Mouse (Mus musculus): ENCODE measurements at regions not wholly inside any gene's neighbourhood (a gene's known extent, or its start where the extent isn't known, plus 50 kb on each side); places are given as distances from the start of the nearest gene placed in this dataset.
"Not testable (repeated sequence)": the region's sequence is repeated elsewhere in the genome, so short reads cannot be mapped to it uniquely, and the experiment has no call there.

GRCm38 (mm10) chr9:25655767-25656513, 174.6 kb downstream of the Eepd1 start:
- peak; percentile 66 for DNase-seq (ENCODE audit: low read depth, low spot score)

GRCm38 (mm10) chr9:25656534-25656933, 175.2 kb downstream of the Eepd1 start:
- no peak for DNase-seq (ENCODE audit: low read depth, low spot score)

GRCm38 (mm10) chr9:25683635-25684333, 202.4 kb downstream of the Eepd1 start:
- DNase-seq (ENCODE audit: low read depth, low spot score) = no peak

- DNase-seq (ENCODE audit: low read depth, low spot score) = peak; percentile 40
Measured at GRCm38 (mm10) chr9:25693632-25694031, 212.3 kb downstream of the Eepd1 start.

- DNase-seq (ENCODE audit: low read depth, low spot score) = no peak
Measured at GRCm38 (mm10) chr9:25695018-25695417, 213.7 kb downstream of the Eepd1 start.

- no peak for DNase-seq (ENCODE audit: low read depth, low spot score)
Measured at GRCm38 (mm10) chr9:25713636-25714035, 232.3 kb downstream of the Eepd1 start.

GRCm38 (mm10) chr9:25744162-25744561, 262.8 kb downstream of the Eepd1 start:
- no peak for DNase-seq (ENCODE audit: low read depth, low spot score)

GRCm38 (mm10) chr9:25751138-25751537, 269.8 kb downstream of the Eepd1 start:
- no peak for DNase-seq (ENCODE audit: low read depth, low spot score)

GRCm38 (mm10) chr9:25773899-25774298, 292.6 kb downstream of the Eepd1 start:
- DNase-seq (ENCODE audit: low read depth, low spot score) = no peak

- no peak for DNase-seq (ENCODE audit: low read depth, low spot score)
Measured at GRCm38 (mm10) chr9:25782631-25783030, 301.3 kb downstream of the Eepd1 start.

GRCm38 (mm10) chr9:25795142-25795910, 314.0 kb downstream of the Eepd1 start:
- no peak for DNase-seq (ENCODE audit: low read depth, low spot score)

- no peak for DNase-seq (ENCODE audit: low read depth, low spot score)
Measured at GRCm38 (mm10) chr9:25809562-25809961, 328.2 kb downstream of the Eepd1 start.

GRCm38 (mm10) chr9:25833295-25833694, 351.9 kb downstream of the Eepd1 start:
- DNase-seq (ENCODE audit: low read depth, low spot score) = no peak

GRCm38 (mm10) chr9:25849914-25850313, 368.6 kb downstream of the Eepd1 start:
- DNase-seq (ENCODE audit: low read depth, low spot score) = not testable (repeated sequence)

GRCm38 (mm10) chr9:25850608-25851007, 369.3 kb downstream of the Eepd1 start:
- not testable (repeated sequence) for DNase-seq (ENCODE audit: low read depth, low spot score)

GRCm38 (mm10) chr9:25854545-25854944, 373.2 kb downstream of the Eepd1 start:
- no peak for DNase-seq (ENCODE audit: low read depth, low spot score)

- no peak for DNase-seq (ENCODE audit: low read depth, low spot score)
Measured at GRCm38 (mm10) chr9:25870260-25870659, 388.9 kb downstream of the Eepd1 start.

- DNase-seq (ENCODE audit: low read depth, low spot score) = peak; percentile 12
Measured at GRCm38 (mm10) chr9:25896333-25896905, 415.1 kb downstream of the Eepd1 start.

Measured in brain, embryonic 18.5 days (tissue).